Mouse (Mus musculus) ovary, postnatal 14 days (tissue): ENCODE results near the gene Mapk1ip1l.

Source experiments
- DNase-seq: peaks from one replicate; pipeline ENCODE4 v3.0.0; 2022; ENCODE audit warnings: low spot score

Mapk1ip1l gene

GRCm38 (mm10) chr14:47297785-47298407, at the start of gene Mapk1ip1l:
Mapk1ip1l (plus strand) TSS chr14:47298266.
- DNase-seq: peak; percentile 95

- no peak for DNase-seq
Observed at GRCm38 (mm10) chr14:47249839-47250238, 48.2 kb upstream of the Mapk1ip1l start.

- DNase-seq: no peak
Observed at GRCm38 (mm10) chr14:47264866-47265265, 33.2 kb upstream of the Mapk1ip1l start.

GRCm38 (mm10) chr14:47265829-47266228, 32.2 kb upstream of the Mapk1ip1l start:
- no peak for DNase-seq

- no peak for DNase-seq
Observed at GRCm38 (mm10) chr14:47269056-47269455, 29.0 kb upstream of the Mapk1ip1l start.

GRCm38 (mm10) chr14:47269706-47270105, 28.4 kb upstream of the Mapk1ip1l start:
- DNase-seq: no peak

- no peak for DNase-seq
Observed at GRCm38 (mm10) chr14:47273751-47274150, 24.3 kb upstream of the Mapk1ip1l start.

GRCm38 (mm10) chr14:47275417-47275816, 22.6 kb upstream of the Mapk1ip1l start:
- no peak for DNase-seq

- DNase-seq: no peak
Observed at GRCm38 (mm10) chr14:47276036-47276603, 21.9 kb upstream of the Mapk1ip1l start.

GRCm38 (mm10) chr14:47276637-47277393, 21.3 kb upstream of the Mapk1ip1l start, which contains the start of the genes Wdhd1 and Socs4:
Wdhd1 (minus strand) TSS chr14:47276857.
Socs4 (plus strand) TSS chr14:47276931.
- DNase-seq: peak; percentile 93

- no peak for DNase-seq
Observed at GRCm38 (mm10) chr14:47279058-47279457, 19.0 kb upstream of the Mapk1ip1l start.

- DNase-seq: no peak
Observed at GRCm38 (mm10) chr14:47281535-47281934, 16.5 kb upstream of the Mapk1ip1l start.

GRCm38 (mm10) chr14:47283568-47283967, 14.5 kb upstream of the Mapk1ip1l start:
- no peak for DNase-seq

GRCm38 (mm10) chr14:47285271-47285670, 12.8 kb upstream of the Mapk1ip1l start:
- no peak for DNase-seq

- DNase-seq: no peak
Observed at GRCm38 (mm10) chr14:47286215-47286614, 11.9 kb upstream of the Mapk1ip1l start.

- no peak for DNase-seq
Observed at GRCm38 (mm10) chr14:47287021-47287420, 11.0 kb upstream of the Mapk1ip1l start.

GRCm38 (mm10) chr14:47291772-47292171, 6.3 kb upstream of the Mapk1ip1l start:
- DNase-seq: no peak

GRCm38 (mm10) chr14:47294136-47294535, 3.9 kb upstream of the Mapk1ip1l start:
- no peak for DNase-seq

- DNase-seq: no peak
Observed at GRCm38 (mm10) chr14:47296232-47296631, 1.8 kb upstream of the Mapk1ip1l start.

GRCm38 (mm10) chr14:47298408-47298792, 334 bp downstream of the Mapk1ip1l start:
- DNase-seq: peak; percentile 15

GRCm38 (mm10) chr14:47298819-47299261, 774 bp downstream of the Mapk1ip1l start:
- no peak for DNase-seq

- DNase-seq: no peak
Observed at GRCm38 (mm10) chr14:47302885-47303680, 5.0 kb downstream of the Mapk1ip1l start.
